Mouse (Mus musculus): ENCODE results near the gene a.

a gene

GRCm38 (mm10) chr2:154790656-154791483 lies at the start of gene a, which contains the start of gene Raly:
Gene a (plus strand): TSS chr2:154791402.
Gene Raly (plus strand): TSS chr2:154791096.
- DNase-seq (ENCODE audit: low spot score in 2 of 2) = peak; percentile 98 to 99

DNA sequence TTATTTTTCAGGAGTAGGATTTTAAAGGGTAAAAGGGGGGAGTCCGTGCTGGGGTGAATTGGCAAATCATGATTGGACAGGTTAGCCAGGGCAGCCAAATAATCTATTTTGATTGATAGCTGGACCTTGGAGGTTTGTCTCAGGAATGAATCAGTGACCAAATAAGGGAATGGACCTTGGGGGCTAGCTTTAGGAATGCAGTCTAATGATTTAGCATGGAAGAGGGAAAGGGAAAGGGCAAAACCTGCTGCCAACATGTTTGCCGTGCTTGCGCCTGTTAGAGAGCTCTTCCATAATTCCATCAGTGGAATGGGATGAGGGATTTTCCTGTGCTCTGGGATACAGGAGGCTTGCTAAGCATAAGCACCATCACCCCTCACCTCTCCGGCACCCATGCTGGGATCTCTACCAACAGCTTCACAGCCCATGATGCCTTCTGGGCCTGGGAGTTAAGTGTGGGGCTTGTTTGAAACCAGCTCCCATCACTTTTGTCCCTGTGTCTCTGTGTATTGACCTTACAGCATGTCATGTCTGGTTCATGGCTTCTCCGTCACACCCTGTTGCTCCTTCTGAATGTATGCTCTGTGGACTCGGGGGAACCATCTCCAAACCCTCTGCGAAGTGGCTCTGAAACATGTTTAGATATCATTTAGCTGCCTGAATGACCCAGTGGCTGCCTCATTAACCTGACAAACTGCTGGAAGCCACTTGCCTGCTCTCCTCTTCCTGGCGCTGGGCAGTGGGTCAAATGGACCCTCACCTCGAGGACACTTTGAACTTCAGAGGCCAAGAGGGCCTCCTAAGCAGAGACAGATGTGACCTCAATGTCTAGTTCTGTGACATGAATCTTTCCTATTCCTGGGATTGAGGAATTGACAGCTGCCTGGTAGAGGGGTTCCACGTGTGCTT lies 48.0 kb upstream of the a start:
- no peak for DNase-seq (ENCODE audit: low spot score in 2 of 2)

GRCm38 (mm10) chr2:154743915-154744314 lies 47.3 kb upstream of the a start:
- DNase-seq (ENCODE audit: low spot score in 2 of 2) = no peak

DNA sequence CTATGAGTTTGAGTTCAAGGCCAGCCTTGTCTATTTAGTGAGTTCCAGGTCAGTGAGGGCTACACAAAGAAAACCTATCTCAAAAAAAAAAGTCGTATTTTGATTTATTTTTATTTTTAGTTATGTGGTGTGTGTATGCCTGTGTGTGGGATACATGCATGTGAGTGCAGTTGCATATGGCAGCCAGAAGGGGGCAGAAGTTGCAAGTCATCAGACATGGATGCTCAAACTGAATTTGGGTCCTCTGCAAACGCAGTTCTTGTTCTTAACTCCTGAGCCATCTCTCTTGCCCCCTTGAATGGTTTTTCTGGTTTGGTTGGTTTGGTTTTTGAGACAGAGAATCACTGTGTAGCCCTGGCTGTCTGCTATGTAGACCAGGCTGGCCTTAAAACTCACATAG lies 42.8 kb upstream of the a start:
- no peak for DNase-seq (ENCODE audit: low spot score in 2 of 2)

GRCm38 (mm10) chr2:154749046-154750036 lies 41.9 kb upstream of the a start:
- no peak for DNase-seq (ENCODE audit: low spot score in 2 of 2)

- DNase-seq (ENCODE audit: low spot score in 2 of 2) = no peak
Observed at GRCm38 (mm10) chr2:154751924-154752323, 39.3 kb upstream of the a start.

DNA sequence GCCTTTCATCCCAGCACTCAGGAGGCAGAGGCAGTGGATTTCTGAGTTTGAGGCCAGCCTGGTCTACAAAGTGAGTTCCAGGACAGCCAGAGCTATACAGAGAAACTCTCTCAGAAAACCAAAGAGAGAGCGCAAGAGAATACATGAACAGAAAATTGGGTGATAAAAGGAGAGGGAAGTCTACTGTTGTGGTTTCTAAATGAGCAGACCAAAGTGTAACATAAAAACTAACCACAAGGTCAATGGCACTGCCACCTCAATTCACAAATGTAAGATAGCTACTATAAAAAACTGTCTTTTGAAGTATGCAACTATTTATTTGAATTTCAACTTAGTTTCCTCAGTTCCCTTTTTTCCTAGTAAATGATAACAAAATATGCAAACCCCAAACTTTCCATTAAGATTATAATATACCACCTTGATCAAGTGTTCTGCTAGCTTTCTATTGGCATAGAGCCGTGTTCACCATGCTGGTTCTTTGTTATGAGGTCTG lies 37.1 kb upstream of the a start:
- DNase-seq (ENCODE audit: low spot score in 2 of 2) = no peak

GRCm38 (mm10) chr2:154755791-154756190 lies 35.4 kb upstream of the a start:
- no peak for DNase-seq (ENCODE audit: low spot score in 2 of 2)

DNA sequence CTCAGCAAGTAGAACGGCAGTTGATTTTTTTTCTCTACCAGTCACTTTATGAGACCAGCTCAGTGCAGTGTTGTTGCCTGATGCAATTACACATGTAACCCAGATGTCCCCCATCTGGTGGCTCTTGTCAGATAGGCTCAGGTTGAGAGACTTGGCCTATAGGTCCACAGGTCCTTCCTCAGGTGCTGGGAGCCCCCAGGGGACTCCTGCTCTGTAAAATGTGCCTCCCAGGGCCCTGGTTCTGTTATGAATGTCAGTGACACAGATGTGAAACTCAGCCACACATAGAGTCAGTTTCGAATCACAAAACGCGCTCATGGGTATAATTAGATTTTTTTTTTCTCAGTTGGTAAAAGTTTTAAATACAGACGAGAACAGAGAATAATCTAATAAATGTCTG lies 33.5 kb upstream of the a start:
- peak in 1 of 2 experiments; percentile 31 for DNase-seq (ENCODE audit: low spot score in 2 of 2)

- DNase-seq (ENCODE audit: low spot score in 2 of 2) = no peak
Observed at GRCm38 (mm10) chr2:154758454-154758853, 32.7 kb upstream of the a start.

GRCm38 (mm10) chr2:154763226-154763625 lies 28.0 kb upstream of the a start:
- no peak for DNase-seq (ENCODE audit: low spot score in 2 of 2)

GRCm38 (mm10) chr2:154764828-154765497 lies 26.2 kb upstream of the a start:
- no peak for DNase-seq (ENCODE audit: low spot score in 2 of 2)

- DNase-seq (ENCODE audit: low spot score in 2 of 2) = no peak
Observed at GRCm38 (mm10) chr2:154765554-154766008, 25.6 kb upstream of the a start.

GRCm38 (mm10) chr2:154767051-154767450 lies 24.2 kb upstream of the a start:
- DNase-seq (ENCODE audit: low spot score in 2 of 2) = no peak

- no peak for DNase-seq (ENCODE audit: low spot score in 2 of 2)
Observed at GRCm38 (mm10) chr2:154769930-154770329, 21.3 kb upstream of the a start, which contains the start of gene Gm14214. Gene Gm14214 (minus strand): TSS chr2:154770030.

- DNase-seq (ENCODE audit: low spot score in 2 of 2) = no peak
Observed at GRCm38 (mm10) chr2:154771604-154772003, 19.6 kb upstream of the a start.

DNA sequence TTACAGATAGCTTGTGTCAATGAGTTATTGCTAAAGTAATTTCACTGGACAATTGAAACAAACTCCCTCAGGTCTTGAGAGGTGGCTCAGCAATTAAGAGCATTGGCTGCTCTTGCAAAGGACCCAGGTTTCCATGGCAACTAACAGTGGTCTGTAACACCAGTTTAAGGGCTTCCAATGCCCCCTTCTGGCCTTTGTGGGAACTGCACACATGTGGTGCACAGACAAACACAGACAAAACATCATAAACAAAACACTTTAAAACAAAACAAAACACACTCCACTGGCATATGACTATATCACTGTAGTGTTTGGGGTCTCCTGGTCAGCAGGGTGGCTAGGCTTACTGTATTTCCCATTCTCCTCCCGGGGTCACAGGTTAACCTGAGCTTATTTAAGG lies 17.2 kb upstream of the a start:
- no peak for DNase-seq (ENCODE audit: low spot score in 2 of 2)

- DNase-seq (ENCODE audit: low spot score in 2 of 2) = no peak
Observed at GRCm38 (mm10) chr2:154776496-154776895, 14.7 kb upstream of the a start.

DNA sequence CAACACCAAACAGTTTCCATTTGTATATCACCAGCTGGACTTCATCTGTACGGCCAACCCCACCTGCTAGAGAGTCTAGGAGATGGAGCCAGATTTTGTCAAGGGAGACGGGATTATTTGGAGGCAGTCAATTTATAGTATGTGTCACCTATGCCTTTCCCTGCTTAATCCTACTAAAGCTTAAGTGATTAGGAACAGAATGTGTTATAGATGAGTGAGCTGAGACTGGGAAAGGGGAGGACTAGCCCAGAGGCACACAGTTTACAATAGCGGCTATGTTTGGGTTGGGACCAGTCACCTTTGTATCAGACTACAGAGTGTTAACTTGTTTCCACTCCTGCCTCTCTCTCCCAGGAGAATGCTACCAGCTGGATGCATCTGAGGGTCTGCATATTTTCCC lies 11.6 kb upstream of the a start:
- DNase-seq (ENCODE audit: low spot score in 2 of 2) = no peak

DNA sequence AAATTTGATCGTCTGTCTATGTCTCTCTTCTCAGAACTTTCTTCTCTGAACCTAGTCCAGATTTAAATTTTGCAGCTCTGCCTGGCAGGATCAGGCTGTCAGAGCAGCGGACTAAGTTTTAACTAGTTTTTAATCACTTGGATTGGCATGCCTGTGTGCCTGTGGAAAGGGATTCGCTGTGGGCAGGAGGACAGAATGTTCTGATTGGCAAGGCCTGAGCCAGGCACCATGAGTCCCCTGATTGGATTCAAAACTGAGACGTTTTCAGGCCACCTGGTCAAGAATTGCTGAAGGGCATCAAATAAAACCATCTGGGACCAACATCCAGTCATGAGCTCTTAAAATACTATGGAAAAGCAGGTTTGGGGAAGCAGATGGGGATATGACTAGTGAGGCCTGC lies 8.8 kb upstream of the a start:
- no peak for DNase-seq (ENCODE audit: low spot score in 2 of 2)
